Mouse (Mus musculus): ENCODE measurements at regions not wholly inside any gene's neighbourhood (a gene's known extent, or its start where the extent isn't known, plus 50 kb on each side); places are given as distances from the start of the nearest gene placed in this dataset.

DNA sequence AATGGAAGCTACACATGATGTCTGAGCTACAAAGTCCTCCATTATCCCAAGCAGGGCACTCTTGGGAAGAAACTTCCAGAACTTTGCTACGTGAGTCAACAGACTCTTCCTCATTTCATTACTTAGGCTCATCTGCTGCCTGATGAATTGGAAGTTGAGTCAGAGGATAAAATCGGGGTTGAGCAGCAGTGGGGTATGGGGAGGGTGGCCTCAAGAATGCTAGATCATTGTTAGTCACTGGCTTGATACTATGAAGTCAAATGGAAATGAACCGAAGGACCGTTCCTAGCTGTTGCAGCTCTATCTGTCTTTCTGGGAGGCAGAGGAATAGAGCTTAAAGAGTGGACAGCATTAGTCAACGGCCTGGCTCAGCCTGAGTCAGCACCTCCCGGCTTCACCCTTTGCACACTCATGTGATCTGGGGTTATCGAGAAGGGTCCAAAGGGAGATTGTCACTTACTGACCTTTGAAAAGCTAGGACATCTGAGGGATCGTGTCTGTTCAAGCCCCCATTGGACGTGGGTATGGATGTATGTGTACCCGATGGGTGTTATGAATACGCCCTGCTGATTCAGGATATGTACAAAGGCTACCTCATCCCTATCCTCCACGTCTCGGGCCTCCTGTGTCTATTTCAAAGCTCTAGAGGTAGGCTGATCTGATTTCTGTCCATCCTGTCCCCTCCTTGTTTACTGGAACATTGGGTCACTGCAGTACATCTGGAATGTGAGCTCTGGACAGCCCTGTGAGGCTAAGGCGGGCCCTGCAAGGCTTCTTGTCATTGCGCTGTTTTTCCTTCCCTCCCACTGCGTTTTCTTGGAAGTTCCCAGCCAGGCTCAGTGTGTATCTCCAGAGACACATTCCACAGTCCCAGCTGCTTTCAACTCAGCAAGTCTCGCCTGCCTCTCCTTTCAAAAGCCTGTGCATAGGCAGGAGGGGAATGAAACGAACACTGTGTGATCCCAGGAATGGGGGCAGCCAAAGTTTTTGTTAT lies 135.4 kb upstream of the Zfp648 start:
- ATAC-seq (replicated peaks; ENCODE audit: low FRiP score, low TSS enrichment, poor library complexity, severe bottlenecking): no peak

DNA sequence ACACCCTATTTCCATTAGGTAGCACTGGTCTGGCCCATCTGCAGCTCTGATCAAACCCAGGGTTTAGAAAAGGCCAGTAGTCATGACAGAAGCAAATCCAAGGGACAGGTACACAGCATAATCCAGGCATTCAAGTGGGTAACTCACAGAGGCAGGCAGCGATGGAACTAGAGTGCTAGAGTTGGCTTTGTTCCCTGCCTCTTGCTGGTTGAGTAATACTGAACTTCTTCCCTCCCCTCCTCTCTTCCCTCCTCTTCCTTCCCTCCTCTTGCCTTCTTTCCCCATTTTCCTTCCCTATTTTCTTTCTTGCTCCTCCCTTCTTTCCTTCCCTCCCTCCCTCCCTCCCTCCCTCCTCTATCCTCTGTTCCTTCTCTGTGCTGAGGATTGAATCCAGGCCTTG lies 133.1 kb upstream of the Zfp648 start:
- no peak for ATAC-seq (replicated peaks; ENCODE audit: low FRiP score, low TSS enrichment, poor library complexity, severe bottlenecking)

DNA sequence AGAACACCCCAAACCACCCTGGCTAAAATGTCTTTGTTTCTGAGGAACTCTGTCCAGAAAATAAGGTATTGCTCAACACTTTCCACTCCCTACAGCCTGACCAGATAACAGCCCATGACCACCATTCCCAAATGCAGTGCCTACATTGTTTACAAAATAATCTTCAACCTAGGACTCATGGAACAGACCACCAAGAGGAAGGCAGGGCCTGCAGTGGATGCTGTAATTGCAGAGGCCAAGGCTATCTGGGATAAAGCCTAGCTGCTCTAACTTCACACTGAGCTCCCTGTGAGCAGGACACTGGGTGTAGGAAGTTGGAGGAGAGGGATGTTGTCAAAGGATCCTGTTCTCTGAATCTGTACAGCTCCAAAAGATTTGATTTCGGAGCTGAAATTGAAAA lies 126.7 kb upstream of the Zfp648 start:
- ATAC-seq (replicated peaks; ENCODE audit: low FRiP score, low TSS enrichment, poor library complexity, severe bottlenecking): no peak

DNA sequence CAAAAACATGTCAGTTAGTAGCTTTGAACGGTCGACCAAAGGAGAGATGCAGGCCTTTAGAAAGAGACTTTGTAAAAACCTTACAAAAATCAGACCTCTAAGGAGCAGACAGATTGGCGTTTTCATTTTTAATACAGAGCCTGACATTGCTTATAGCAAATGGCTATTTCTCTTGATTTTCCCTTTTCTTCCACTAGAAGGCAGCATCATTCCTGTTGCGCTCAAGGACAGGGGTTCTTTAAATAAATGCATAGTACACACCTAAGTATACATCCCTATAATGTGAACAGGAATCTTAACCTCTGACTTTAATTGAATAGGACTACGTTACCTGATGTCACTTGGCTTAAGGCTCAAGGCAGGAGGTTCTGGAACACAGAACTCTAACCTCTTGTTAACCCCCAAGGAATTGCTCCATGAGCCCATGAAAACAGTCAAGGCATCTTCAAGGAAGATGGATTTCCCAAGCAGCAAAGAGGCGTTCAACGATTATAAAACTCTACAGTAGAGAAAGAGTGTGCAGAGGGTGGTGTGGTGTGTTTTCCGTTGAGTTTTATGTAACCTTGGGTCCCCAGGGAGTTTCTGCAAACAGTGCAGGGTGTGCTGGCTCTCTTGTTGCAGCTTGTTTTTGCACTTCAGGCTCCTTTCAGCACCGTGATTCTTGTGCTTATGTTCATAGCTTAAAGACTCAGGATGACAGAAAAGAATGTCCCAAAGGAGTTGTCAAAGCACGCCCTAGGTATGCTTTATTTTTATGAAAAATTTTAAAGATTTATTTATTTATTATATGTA lies 124.1 kb upstream of the Zfp648 start:
- peak; percentile 73 for ATAC-seq (replicated peaks; ENCODE audit: low FRiP score, low TSS enrichment, poor library complexity, severe bottlenecking)

DNA sequence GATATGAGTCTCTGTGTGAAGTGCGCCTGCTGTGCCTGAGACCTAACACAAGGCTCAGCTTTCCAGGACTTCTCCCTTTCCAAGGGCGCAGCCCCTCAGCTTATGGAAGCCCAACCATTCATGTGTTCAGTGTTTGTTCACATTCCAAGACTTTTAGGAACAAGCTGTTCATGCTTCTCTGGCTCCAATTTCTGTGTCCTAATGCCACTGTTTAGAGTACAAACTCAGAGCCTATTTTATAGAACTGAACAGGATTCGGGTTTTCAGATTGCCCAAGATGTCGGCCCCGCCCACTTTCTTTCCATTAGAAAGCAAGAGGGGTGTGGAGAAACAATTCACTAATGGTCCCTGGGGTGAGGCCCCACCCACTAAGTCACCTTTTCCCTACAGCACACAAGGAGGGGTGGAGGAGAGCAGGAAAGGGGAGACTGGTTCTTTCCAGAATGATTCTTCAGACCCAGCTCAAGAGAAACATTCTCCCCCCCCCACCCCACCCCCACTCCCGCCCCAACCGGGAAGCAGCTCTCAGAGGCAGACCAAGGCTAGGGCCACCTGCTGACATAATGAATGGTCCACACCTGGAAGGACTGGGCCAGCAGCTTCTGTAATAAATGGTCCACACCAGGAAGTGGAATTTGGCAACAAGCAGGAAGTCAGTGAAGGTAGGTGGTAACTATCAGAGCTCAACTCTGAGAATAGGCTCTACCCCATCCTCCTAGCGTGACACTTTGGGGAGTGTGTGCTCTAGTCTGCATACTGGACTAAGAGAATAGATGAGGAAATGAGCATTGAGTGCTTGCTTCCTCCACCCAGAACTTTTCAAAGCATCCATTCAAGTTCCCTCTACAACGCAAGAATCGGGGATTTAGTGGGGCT lies 120.2 kb upstream of the Zfp648 start:
- no peak for ATAC-seq (replicated peaks; ENCODE audit: low FRiP score, low TSS enrichment, poor library complexity, severe bottlenecking)

DNA sequence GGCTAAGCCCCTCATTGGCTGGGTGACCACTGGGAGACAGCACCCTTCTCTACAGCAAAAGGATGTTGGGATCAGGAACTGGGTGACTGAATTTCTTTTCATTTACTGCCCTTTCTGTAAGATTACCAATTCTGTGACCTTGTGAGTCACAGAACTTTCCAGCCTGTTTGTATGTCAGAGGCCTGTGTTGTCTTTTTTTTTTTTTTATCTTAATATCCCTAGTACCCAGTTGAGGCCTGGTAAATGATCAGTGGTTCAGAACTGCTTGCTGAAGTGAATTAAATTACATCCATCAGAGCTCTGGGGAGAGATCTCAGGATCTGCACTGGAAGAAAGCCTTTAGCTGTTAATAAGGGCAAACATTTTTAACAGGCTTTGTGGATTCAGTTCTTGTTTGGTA lies 114.8 kb upstream of the Zfp648 start:
- no peak for ATAC-seq (replicated peaks; ENCODE audit: low FRiP score, low TSS enrichment, poor library complexity, severe bottlenecking)

DNA sequence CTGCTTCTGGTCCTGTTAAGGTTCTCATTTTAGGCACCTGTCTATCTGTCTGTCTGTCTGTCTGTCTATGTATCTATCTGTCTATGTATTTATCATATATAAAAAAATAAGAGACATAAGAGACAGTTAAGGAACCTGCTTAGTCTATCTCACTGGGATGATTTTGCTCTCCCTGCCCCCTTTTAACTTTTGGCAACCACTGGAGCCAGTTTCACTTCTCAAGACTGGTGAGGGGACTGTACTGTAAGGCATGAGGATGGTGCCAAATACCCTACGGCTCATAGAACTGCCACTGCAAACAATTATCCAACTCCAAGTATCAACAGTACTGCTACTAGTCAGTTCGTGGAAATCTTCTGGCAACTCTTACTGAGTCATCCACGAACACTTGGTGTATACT lies 111.2 kb upstream of the Zfp648 start:
- no peak for ATAC-seq (replicated peaks; ENCODE audit: low FRiP score, low TSS enrichment, poor library complexity, severe bottlenecking)

DNA sequence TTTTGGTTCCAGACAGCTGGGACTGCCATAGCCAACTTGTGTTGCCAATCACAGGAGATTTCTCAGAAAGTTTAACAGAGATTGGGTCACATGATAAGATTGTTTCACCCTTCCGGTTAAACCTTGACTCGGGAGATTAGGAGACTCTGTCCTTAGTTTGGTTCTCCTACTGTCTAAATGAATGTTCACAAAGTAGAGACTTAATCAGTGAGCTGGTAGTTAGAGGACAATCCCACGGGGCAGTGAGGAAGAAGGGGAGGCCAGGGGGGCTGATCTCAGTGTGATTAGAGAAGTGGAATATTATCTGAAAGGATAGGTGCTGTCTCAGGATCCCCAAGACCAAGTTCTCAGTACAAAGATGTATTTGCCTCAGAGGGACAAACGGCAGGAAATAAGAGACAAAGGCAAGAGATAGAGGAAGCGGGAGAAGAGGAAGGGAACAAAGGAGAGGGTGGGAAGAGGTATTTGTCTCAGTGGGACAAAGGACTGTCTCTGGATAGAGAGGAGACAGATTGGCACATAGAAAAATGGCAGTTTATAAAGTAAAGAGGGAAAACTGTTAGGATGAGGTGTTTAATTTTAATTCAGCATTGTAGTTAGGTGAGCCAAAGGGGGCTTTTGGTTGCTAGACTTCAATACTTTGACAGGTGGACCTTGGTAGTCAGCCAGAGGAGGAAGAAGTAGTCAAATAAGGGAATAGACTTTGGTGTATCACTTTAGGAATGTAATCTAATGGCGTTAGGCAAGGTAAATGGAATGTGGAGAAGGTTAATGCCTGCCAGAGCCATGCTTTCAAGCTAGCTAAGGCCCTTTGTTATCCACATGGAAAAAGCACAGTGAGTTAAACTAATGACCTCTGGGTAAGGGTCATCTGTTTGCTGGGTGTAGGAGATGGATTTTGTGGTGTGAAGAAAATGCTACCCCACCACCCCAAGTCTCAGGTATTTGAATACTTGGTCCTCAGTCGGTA lies 110.2 kb upstream of the Zfp648 start:
- no peak for ATAC-seq (replicated peaks; ENCODE audit: low FRiP score, low TSS enrichment, poor library complexity, severe bottlenecking)

DNA sequence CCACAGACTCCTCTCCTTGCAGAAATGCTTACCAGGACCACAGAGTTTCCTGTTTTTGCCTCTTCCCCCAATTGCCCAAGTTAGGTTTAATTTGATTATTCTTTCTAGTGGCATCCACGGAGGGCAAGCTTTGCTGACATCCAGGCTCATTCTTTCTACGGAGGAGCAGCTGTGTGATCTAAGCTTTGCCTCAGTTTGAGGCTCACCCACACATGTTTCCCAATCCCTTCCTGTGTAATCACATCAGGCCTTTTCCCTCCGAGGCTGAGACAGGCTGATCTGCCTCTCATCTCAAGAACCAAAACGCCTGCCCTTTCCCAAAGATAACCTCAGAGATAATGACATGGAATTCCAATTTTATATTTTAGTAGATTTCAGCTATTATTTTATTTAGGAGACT lies 107.4 kb upstream of the Zfp648 start:
- no peak for ATAC-seq (replicated peaks; ENCODE audit: low FRiP score, low TSS enrichment, poor library complexity, severe bottlenecking)

DNA sequence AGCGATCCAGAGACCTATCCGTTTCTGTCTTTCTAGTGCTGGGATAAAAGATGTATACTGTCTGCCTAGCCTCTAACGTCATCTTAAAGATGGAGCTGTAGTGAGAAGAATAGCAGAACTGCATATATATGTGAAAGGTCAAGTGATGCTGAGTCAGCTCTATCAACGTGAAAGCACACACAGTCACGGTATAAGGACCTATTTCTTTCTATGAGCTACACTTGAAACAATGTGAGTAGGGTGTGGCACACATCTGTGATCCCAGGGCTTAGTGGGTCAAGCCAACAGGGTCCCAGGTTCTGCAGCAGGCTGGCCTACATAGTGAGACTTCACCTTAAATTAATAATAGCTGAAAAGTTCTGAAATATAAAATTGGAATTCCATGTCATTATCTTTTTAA lies 106.6 kb upstream of the Zfp648 start:
- ATAC-seq (replicated peaks; ENCODE audit: low FRiP score, low TSS enrichment, poor library complexity, severe bottlenecking): no peak

DNA sequence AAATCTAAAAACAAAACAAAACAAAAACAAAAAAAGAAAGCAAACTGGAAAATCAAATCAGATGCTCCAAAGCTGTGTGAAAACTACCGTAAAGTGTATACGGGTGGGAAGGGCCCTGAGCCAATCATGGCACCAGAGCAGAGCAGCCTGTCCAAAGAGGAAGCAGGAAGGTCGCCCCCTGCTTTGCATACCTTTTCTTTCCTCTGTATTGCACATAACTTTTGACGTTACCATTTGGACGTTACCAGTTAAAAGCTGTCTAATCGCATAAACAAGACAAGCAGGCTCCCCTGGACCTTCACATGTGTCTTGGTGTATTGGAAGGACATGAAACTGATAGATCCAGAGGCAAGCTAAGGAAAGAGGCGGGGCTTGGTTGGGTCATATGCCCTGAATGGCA lies 104.9 kb upstream of the Zfp648 start:
- no peak for ATAC-seq (replicated peaks; ENCODE audit: low FRiP score, low TSS enrichment, poor library complexity, severe bottlenecking)

DNA sequence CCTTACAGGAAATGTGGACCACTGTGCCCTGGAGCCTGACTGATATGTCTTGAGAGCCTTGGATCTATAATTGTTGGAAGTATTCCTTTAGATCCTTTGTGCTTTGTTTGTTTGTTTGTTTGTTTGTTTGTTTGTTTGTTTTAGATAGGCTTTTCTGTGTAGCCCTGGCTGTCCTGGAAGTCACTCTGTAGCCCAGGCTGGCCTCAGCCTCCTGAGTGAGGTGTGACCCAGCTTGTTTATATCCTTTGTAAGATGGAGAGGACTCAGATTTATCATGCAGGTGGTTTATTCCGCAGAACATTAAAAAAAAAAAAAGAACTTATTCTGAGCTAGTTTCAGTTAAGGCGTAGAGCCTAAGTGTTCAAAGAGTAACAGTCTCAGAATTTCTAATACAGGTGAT lies 104.1 kb upstream of the Zfp648 start:
- ATAC-seq (replicated peaks; ENCODE audit: low FRiP score, low TSS enrichment, poor library complexity, severe bottlenecking): no peak

DNA sequence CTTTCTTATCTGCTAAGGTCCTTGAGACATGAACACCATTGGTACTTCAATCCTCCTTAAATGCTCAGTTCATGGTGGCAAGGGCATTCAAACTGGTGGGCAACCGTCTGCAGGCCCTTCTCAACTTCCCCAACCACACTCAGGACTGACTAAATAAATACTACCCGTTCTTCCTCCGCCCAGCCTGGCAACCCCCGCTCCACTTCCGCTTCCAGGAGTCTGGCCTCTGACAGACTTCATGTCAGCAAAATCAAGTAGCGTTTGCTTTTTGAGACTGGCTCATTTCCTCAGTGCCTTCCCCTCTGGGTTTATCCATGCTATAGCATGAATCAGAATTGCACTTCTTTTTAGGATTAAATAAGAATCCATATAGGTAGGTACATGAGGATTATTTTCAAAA lies 103.3 kb upstream of the Zfp648 start:
- ATAC-seq (replicated peaks; ENCODE audit: low FRiP score, low TSS enrichment, poor library complexity, severe bottlenecking): no peak

DNA sequence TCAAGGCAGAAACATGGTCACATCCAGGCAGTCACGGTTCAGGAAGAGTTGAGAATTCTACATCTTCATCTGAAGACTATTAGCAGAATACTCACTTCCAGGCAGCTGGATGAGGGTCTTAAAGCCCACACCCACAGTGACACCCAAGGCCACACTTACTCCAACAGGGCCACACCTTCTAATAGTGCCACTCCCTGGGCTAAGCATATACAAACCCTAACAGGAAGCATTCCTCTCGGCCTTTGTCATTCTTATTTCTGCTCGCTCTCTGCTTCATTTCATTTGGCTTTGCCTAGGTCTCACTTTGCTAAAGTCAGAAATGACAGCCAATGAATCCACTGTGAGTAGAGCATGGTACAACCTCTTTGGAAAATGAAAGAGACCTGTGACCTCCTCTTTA lies 100.4 kb upstream of the Zfp648 start:
- no peak for ATAC-seq (replicated peaks; ENCODE audit: low FRiP score, low TSS enrichment, poor library complexity, severe bottlenecking)

DNA sequence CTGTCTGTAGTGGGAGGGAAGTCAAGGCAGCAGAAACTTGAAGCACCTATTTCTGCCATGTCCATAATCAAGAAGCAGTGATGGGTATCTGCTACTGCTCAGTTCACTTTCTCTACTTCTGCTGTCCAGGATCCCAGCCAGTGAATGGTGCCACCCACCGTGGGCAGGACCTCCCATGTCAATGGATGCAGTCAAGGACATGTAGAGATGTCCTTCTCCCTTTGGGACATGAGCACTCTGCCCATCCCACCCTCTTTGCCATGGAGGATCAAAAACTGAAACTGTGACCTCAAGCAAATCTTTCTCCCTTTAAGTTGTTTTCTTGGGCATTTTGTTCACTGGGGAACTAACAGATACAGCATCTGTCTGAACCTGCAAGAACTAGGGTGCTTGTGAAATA lies 99.6 kb upstream of the Zfp648 start:
- ATAC-seq (replicated peaks; ENCODE audit: low FRiP score, low TSS enrichment, poor library complexity, severe bottlenecking): no peak

DNA sequence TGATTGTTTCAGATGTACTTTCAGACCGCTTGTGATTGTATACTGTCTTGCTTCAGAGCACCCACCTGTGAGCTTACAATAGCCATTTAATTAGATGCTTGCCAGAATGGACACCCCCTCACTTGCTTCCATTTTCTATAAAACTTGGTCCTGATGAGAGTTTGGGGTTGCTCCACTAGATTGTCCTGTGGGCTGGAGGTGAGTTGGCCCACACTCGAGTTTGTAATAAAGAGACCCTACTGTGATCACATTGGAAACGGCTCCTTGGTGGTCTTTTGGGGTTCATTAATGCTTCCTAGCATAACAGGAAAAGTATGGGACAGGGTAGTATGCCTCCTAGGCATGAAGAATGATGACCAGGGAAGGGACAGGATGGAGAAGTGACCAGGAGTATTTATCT lies 98.8 kb upstream of the Zfp648 start:
- ATAC-seq (replicated peaks; ENCODE audit: low FRiP score, low TSS enrichment, poor library complexity, severe bottlenecking): no peak

DNA sequence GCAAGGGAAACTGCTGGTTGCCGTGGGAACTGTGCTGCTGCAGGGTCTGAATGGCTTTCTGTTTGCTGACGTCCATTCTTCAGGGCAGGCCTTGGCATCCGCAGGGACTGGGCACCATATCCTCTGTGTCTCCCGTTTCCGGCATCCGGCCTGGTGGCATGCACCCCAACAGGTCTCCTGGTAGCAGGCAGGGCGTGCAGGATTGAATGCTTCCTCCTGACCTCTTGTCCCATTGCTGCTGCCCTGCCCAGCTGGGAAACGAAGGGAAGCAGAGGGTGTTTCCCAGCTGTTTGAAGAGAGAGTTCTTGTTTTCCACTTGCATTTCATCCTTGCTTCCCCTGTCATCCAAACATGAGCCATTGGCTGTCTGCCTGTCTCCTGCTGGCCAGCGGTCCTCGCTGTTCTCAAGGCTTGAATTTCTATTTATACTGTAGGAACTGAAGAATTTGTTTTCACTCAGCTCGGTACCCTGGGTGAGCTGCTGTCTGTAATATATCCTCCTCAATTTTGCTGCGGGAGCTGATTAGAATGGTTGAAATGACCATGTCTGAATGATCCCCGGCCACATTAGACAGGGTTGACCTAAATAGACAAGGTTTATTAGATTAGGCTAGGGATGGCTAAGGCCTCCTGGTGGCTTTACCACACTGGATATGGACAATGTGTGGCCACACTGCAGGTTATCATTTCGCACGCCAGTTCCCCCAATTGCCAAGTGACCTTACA lies 98.0 kb upstream of the Zfp648 start:
- no peak for ATAC-seq (replicated peaks; ENCODE audit: low FRiP score, low TSS enrichment, poor library complexity, severe bottlenecking)

DNA sequence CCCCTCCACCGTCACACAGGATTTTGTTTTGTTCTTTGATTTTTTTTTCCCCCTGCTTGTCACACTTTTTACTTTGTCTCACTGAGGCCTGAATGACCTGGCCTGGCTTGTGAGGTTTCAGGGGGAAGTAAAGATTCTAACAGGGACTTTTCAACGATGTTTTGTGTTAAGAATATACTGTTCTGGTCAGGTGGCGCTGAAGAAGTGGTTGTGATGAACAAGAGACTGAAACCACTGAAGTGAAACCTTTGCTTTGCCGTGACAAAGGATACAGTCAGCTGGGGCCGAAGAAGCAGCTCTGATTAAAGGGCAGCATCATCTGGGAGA lies 97.4 kb upstream of the Zfp648 start:
- ATAC-seq (replicated peaks; ENCODE audit: low FRiP score, low TSS enrichment, poor library complexity, severe bottlenecking): no peak

All from megakaryocyte-erythroid progenitor cell, adult 5-6 weeks (primary cell).